Mouse (Mus musculus) liver, embryonic 14.5 days (tissue): ENCODE measurements at regions not wholly inside any gene's neighbourhood (a gene's known extent, or its start where the extent isn't known, plus 50 kb on each side); places are given as distances from the start of the nearest gene placed in this dataset.

Source experiments
- CTCF ChIP-seq: IDR thresholded peaks from 2 replicates; pipeline ENCODE4 v1.5.1; 2016; ENCODE audit warnings: antibody characterized with exemption, low read depth, control low read depth
- EP300 ChIP-seq: IDR thresholded peaks from 2 replicates; pipeline ENCODE4 v1.6.1; 2016; ENCODE audit warnings: antibody characterized with exemption, low read depth

DNA sequence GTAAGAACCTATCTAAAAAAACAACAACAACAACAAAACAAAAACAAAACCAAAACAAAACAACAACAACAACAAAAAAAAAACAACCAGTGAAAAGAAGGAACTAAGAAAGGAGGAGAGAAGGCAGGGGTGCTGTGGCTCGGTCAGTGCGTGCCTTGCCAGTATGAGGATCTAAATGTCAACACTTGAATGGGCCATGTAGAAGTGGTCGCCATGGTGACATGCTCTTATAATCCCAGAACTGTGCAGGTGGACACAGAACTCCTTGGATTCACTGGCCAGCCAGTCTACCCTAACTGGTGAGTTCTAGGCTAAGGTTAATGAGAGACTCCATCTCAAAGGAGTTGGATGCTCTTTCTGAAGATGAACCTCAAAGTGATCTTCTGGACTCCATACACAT is 267.7 kb downstream of the Zfp704 start:
- TF ChIP-seq CTCF = no peak
- TF ChIP-seq EP300 = no peak
